Mouse (Mus musculus) liver, embryonic 14 days (tissue): ENCODE measurements around the gene Muc20. TPM values are rescaled to one million over a fixed set of nuclear protein-coding genes. Genes with fewer than 3 reads are reported as not detected.

ENCODE experiments used
- polyA plus RNA-seq: library from polyadenylated mRNA; depleted of rRNA; stranded (reverse); fragments of >200 nt; gene quantifications from 2 replicates; pipeline ENCODE4 v1.2.3, GENCODE M21; 2012; rRNA removed

Muc20 gene
- polyA plus RNA-seq = 0.01 TPM in 1 of 2 replicates, not detected in the other

DNA sequence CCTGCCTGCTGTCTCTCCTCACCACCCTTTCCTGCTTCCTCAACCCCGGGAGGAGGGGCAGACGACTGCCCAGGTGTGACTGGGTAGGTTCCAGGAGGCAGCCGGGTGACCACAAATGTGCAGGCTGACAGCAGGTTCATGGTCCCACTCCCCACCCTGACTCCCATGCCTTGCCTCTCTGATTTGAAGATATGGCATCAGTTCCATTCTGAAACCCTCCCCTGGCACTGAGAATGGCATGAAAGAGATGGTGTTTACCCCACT, at the start of gene Muc20:
TSS of gene Muc20 (minus strand) at position 10 of the 264 bp plus-strand sequence.

GRCm38 (mm10) chr16:32810321-32810720, 13.1 kb upstream of the Muc20 start, which contains the start of gene Smbd1:
TSS of gene Smbd1 (minus strand) at chr16:32810477.

GRCm38 (mm10) chr16:32735586-32735985, 61.6 kb downstream of the Muc20 start, which contains the start of gene Muc4:
TSS of gene Muc4 (plus strand) at chr16:32735886.

Other genes starting within 250 kb of the Muc20 start
- gene Tfrc, start 188.5 kb downstream of the Muc20 start, polyA plus RNA-seq = 263 and 298 TPM in 2 replicates
- 12.2 and 14.2 TPM in 2 replicates for gene Tnk2, start 153.6 kb downstream of the Muc20 start, polyA plus RNA-seq
- 0.35 and 0.60 TPM in 2 replicates for gene Muc4, start 61.5 kb downstream of the Muc20 start, polyA plus RNA-seq
- 0.12 TPM in 1 of 2 replicates, not detected in the other for gene Smbd1, start 13.0 kb upstream of the Muc20 start, polyA plus RNA-seq
- 9.5 and 11.0 TPM in 2 replicates for gene Fyttd1, start 80.1 kb upstream of the Muc20 start, polyA plus RNA-seq
- gene Rubcn, start 80.3 kb upstream of the Muc20 start, polyA plus RNA-seq = 4.3 and 4.8 TPM in 2 replicates
- gene Lrch3, start 116.7 kb upstream of the Muc20 start, polyA plus RNA-seq = 6.4 and 7.4 TPM in 2 replicates